Mouse (Mus musculus): ENCODE measurements around the gene Rps3. TPM values are rescaled to one million over a fixed set of nuclear protein-coding genes. Genes with fewer than 3 reads are reported as not detected.

The Rps3 gene
- total RNA-seq, 2 experiments from 2014 or later = 210 to 242 TPM

GRCm38 (mm10) chr7:99447323-99447722 lies 36.2 kb downstream of the Rps3 start:
- DNase-seq = no peak
- intact Hi-C loops (cut with DNase I) = no loop called here

DNA sequence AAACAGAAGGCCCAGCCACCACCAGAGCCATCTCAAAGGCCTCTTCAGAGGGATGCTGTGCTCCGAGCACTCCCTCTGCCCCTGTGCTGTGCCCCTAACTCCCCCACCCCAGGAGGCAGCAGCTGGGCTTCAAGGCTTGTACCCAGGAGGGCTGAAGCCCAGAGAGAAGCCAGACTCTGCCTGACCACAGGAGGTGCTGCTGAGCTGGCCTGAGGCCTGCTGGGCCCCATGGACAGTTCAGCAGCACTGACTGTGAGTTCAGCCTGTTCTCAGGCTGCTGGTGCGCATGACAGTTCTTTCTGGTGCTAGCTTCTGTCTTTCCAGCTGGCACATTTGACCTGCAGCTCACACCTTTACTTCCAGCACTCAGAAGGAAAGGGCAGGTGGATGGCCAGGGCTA lies 37.7 kb downstream of the Rps3 start:
- no peak for DNase-seq
- intact Hi-C loops (cut with DNase I) = no loop called here

- DNase-seq = no peak
- intact Hi-C loops (cut with DNase I) = no loop called here
Measured at GRCm38 (mm10) chr7:99444012-99444411, 39.5 kb downstream of the Rps3 start.

- intact Hi-C loops (cut with DNase I) = no loop called here
- DNase-seq = no peak
Measured at GRCm38 (mm10) chr7:99443164-99443563, 40.4 kb downstream of the Rps3 start.

DNA sequence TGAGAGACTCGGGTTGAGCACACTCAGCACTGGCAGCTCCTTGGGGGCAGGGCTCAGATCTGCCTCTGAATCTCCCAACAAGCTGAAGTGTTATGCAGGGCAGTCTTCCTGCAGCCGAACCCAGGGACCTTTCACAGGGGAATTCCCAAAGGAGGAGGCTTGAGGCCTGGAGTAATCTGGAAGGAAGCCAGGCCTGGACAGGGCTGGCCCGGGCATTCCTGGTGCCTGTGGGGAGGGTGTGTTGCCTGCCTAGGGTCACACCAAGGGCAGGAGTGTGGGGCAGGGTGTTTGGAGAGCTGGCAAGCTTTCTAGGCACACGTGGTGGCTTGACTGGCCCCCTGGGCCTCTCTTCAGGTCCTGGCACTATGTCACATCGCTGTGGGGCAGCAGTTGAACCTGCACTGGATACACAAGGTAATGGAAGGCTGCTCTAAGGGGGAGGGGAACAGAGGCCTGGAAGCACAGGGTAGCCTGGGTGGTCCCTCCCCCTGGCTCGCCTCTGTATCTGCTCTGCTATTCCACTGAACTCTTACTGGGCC lies 41.9 kb downstream of the Rps3 start:
- intact Hi-C loops (cut with DNase I) = no loop called here
- DNase-seq = peak in 1 of 2 experiments; percentile 35

GRCm38 (mm10) chr7:99438881-99439280 lies 44.7 kb downstream of the Rps3 start:
- DNase-seq = no peak
- intact Hi-C loops (cut with DNase I) = no loop called here

DNA sequence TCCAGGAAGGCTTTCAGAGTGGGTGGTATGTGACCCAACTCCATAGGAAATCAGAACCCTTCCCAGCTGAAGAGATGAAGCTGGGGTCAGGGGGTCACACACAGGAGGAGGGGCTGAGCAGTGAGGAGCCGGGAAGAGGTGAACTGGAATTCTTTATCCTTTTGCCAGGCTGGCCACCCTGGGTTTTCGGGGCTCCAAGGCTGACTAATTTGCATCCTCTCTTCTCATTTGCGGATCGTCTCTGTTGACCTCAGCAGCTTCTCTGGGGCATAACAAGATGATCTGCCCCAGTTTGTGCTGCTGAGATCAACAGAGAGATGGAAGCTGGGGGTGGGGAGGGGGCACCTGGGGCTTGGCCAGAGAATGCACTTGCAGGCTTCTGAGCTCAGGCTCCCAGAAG lies 47.0 kb downstream of the Rps3 start:
- intact Hi-C loops (cut with DNase I) = no loop called here

GRCm38 (mm10) chr7:99434672-99435250 lies 48.8 kb downstream of the Rps3 start:
- intact Hi-C loops (cut with DNase I) = no loop called here
- DNase-seq = no peak

More for the DNA sequence above, 47.0 kb downstream of the Rps3 start:
- DNase-seq = no peak

DNA sequence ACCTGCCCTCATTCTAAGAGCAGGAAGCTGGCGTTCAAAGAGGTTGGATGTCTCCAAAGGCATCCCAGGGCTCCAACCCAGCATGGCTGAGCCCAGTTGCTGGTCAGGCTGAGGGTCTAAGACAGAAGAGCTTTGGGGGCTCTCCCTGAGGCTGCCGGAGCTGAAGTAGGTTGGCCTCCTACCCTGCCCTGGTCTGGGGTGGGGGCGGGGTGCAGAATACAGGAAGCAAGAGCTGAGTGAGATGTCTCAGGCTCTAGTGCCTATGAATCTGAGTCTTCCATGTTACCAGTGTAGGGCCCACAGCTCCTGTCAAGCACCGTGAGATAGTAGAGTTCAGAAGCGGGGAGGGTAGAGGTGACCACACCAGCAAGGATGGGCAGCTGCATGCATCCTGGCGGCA lies 50.7 kb downstream of the Rps3 start:
- DNase-seq = no peak
- intact Hi-C loops (cut with DNase I) = no loop called here

DNA sequence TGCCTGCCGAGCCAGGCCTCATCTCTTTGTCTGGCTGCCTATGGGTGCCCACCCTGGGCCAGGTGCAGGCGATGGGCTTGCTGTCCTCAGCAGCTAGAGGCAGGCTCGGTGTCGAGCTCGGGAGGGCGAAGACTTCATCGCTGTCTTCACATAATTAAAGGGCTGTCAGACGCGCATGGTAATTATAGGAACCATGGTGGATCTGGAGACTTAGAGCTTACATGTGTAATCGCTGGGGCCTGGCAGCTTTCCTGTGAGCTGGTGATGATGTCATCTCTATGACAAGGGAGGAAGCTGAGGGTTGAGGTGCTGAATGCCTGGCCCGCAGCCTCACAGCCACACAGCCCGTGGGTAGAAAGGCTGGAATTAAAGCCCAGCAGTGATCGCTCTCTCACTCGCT lies 51.3 kb downstream of the Rps3 start:
- intact Hi-C loops (cut with DNase I) = no loop called here
- DNase-seq = no peak

DNA sequence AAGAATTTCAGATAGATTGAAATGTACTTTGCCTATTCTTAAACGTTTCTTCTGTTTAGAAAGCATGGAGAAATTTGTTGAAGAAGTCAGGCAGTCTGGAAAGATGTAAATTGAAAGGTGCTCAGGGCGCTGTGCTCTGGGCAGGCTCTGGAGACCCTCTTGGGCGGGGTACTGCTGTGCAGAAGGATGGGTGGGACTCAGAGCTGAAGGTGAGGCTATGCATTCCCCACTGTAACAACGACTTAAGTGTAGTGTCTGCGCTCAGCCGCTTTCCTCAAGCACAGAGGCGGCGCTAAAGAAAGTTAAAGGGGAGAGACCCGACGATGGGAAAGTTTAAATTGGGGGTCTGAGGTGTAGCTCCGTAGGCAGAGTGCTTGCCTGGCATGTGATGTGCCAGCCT lies 53.3 kb downstream of the Rps3 start:
- intact Hi-C loops (cut with DNase I) = no loop called here
- no peak for DNase-seq

GRCm38 (mm10) chr7:99429786-99430185 lies 53.8 kb downstream of the Rps3 start:
- DNase-seq = no peak
- intact Hi-C loops (cut with DNase I) = no loop called here

GRCm38 (mm10) chr7:99428836-99429235 lies 54.7 kb downstream of the Rps3 start:
- DNase-seq = no peak
- intact Hi-C loops (cut with DNase I) = no loop called here

DNA sequence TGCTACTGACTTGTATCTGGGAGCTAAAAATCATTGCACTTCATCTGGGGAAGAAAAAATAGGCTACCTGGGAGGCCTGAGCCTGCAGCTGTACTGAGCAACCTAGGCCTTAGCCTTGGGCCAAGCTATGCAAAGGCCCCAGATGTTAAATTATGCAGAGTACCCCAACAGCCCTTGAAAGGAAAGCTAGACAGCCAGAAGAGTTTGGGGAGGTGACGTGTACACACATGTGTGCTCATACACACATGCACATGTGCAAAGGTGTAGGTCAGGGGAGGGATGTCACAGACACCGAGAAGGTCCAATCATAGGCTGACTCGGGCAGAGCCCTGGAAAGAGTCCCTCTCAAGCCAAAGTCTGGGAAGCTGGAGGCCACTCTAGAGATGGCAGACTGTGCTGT lies 55.6 kb downstream of the Rps3 start:
- intact Hi-C loops (cut with DNase I) = no loop called here
- DNase-seq = no peak

Other genes starting within 250 kb of the Rps3 start
- gene Mogat2, start 245.1 kb downstream of the Rps3 start, total RNA-seq (2021) = not detected
- 1 to 10 TPM; 3.1 to 3.4 TPM for gene Map6, start 216.3 kb downstream of the Rps3 start, total RNA-seq (2021)
- 100 to 1,000 TPM in 1 of 2 experiments, 10 to 100 TPM in 1; 69.4 to 103 TPM for gene Serpinh1, start 130.5 kb downstream of the Rps3 start, total RNA-seq (2021)
- 1 to 10 TPM; 2.6 to 4.6 TPM for gene Gdpd5, start 102.3 kb downstream of the Rps3 start, total RNA-seq (2021)
- not detected for gene Klhl35, start 17.7 kb downstream of the Rps3 start, total RNA-seq (2021)
- 1 to 10 TPM; 7.8 to 8.6 TPM for gene Arrb1, start 51.7 kb upstream of the Rps3 start, total RNA-seq (2021)
- 10 to 100 TPM; 56.4 to 57.7 TPM for gene Tpbgl, start 143.4 kb upstream of the Rps3 start, total RNA-seq (2021)
- gene Slco2b1, start 227.6 kb upstream of the Rps3 start, total RNA-seq (2021) = 1 to 10 TPM; 4.2 to 6.7 TPM
- not detected for gene Olfr520, start 246.5 kb upstream of the Rps3 start, total RNA-seq (2021)

Data from gastrocnemius, postnatal 36 days (tissue).